Mouse (Mus musculus): ENCODE data around the gene Cyp39a1.

- no peak for TF ChIP-seq HCFC1 (IDR thresholded peaks at IDR 0.05; ENCODE audit: borderline replicate concordance, insufficient read depth, low read length)
- TF ChIP-seq ZC3H11A (IDR thresholded peaks at IDR 0.05; ENCODE audit: borderline replicate concordance, low read depth, low read length): no peak
- TF ChIP-seq MAFK (IDR thresholded peaks at IDR 0.05; ENCODE audit: insufficient read depth, low read depth, low read length): no peak
Measured at GRCm38 (mm10) chr17:43788222-43788621, 121.0 kb downstream of the Cyp39a1 start.
